Mouse (Mus musculus) erythroblast, embryonic 14.5 days (primary cell): ENCODE measurements at regions not wholly inside any gene's neighbourhood (a gene's known extent, or its start where the extent isn't known, plus 50 kb on each side); places are given as distances from the start of the nearest gene placed in this dataset.

Experiments
- H3K27me3 ChIP-seq: 2 replicates; pipeline ENCODE4 v1.6.1; 2012; ENCODE audit warnings: inconsistent platforms; ENCODE audit not compliant: control insufficient read depth
- H3K36me3 ChIP-seq: 2 replicates; pipeline ENCODE4 v1.6.1; 2012; ENCODE audit warnings: mild to moderate bottlenecking, inconsistent platforms; ENCODE audit not compliant: control insufficient read depth
- H3K4me1 ChIP-seq: 2 replicates; pipeline ENCODE4 v1.6.1; 2012; ENCODE audit warnings: inconsistent platforms; ENCODE audit not compliant: control insufficient read depth
- H3K4me3 ChIP-seq: replicated peaks from 2 replicates; pipeline ENCODE3; 2012; ENCODE audit warnings: moderate library complexity, mild to moderate bottlenecking, inconsistent platforms
- H3K9me3 ChIP-seq: 2 replicates; pipeline ENCODE4 v1.6.1; 2012; ENCODE audit warnings: low read length, inconsistent platforms, mixed read lengths; ENCODE audit not compliant: control insufficient read depth
- GATA1 ChIP-seq: IDR thresholded peaks from 2 replicates; pipeline ENCODE4 v1.6.1; 2012; ENCODE audit warnings: low read length, inconsistent platforms, mixed read lengths
- TAL1 ChIP-seq: IDR thresholded peaks from 3 replicates; pipeline ENCODE4 v1.6.1; 2012; ENCODE audit warnings: low read length, inconsistent platforms, mixed read lengths

DNA sequence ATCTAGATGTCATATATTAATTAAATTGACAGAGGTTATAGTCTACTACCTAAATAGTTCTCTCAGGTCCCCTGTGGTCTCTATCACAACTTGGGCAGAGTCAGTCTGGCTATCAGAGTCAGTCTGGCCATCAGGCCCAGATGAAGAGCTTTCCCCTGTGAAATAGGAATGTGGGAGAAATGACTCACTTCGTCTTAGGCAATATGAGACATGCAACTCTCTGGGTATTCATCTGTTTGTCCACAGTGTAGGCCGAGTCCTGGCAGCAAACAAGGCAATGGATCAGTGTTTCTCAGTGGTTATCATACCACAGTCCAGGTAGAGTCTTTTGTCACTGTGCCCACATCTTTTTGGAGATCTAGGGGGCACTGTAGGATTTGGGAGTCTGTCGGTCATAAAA is 156.0 kb downstream of the Gm10260 start:
- Histone ChIP-seq H3K4me3 (no peak overlapping the region), H3K27me3 (no peaks in the 10 kb centered on the region), H3K4me1 (no peaks in the 10 kb centered on the region), H3K9me3 (no peaks in the 10 kb centered on the region), H3K36me3 (no peaks in the 10 kb centered on the region)
- TF ChIP-seq TAL1 (no peak), GATA1 (no peak)

DNA sequence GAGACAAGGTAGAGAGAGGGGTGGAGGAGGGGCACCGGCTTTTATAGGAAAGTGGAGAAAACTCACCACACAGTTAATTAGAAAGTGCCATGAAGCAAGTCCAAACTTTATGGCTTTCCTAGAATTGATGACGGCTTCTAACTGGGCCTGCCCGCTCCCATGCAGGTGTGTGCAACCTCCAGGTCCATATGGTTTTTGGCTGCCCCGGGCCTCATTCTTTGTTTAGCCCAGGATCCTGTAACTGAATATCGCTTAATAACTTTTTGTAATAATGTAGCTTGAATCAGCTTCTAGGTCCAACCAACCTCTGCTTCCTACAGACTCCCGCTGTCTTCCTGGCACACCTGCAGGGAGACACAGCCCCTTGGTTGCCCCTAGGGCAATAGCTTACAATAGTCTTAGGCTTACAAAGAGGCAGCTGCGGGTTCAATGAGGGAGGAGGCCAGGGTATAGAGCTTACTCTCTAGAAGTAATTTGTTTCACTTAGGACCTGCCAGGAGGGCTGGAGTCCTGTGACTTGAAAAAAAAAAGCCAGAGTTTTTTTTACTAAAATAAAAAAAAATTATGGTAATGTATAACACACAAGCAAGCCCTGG is 159.2 kb downstream of the Gm10260 start:
- Histone ChIP-seq H3K9me3 (peaks cover 3% of the 10 kb centered on the region; the same call in 1 of the 2 replicates), H3K4me3 (no peak overlapping the region), H3K36me3 (no peaks in the 10 kb centered on the region), H3K4me1 (no peaks in the 10 kb centered on the region), H3K27me3 (no peaks in the 10 kb centered on the region)
- no peak for TF ChIP-seq GATA1
- no peak for TF ChIP-seq TAL1

DNA sequence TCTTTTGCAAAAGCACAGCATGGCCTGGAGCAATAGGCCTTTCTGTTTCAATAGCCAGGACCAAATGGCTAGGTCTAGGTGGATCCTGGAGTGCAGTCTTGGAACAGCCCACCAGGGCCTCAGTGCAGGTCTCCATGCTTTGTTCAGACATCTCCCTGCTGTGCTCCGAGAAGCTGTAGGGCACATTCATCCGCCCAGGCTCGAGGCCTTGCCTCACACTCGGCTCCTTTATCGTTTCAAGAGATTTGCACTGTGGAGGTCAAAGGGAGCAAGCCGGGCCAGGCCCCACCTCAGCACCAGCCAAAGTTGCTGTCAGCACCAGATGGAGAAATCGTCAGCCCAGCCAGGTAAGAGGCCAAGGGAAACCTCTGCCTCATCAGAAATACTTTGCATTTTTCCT is 160.3 kb downstream of the Gm10260 start:
- Histone ChIP-seq H3K9me3 (peaks cover 3% of the 10 kb centered on the region; the same call in 1 of the 2 replicates), H3K4me1 (no peaks in the 10 kb centered on the region), H3K4me3 (no peak overlapping the region), H3K36me3 (no peaks in the 10 kb centered on the region), H3K27me3 (no peaks in the 10 kb centered on the region)
- no peak for TF ChIP-seq GATA1
- no peak for TF ChIP-seq TAL1

DNA sequence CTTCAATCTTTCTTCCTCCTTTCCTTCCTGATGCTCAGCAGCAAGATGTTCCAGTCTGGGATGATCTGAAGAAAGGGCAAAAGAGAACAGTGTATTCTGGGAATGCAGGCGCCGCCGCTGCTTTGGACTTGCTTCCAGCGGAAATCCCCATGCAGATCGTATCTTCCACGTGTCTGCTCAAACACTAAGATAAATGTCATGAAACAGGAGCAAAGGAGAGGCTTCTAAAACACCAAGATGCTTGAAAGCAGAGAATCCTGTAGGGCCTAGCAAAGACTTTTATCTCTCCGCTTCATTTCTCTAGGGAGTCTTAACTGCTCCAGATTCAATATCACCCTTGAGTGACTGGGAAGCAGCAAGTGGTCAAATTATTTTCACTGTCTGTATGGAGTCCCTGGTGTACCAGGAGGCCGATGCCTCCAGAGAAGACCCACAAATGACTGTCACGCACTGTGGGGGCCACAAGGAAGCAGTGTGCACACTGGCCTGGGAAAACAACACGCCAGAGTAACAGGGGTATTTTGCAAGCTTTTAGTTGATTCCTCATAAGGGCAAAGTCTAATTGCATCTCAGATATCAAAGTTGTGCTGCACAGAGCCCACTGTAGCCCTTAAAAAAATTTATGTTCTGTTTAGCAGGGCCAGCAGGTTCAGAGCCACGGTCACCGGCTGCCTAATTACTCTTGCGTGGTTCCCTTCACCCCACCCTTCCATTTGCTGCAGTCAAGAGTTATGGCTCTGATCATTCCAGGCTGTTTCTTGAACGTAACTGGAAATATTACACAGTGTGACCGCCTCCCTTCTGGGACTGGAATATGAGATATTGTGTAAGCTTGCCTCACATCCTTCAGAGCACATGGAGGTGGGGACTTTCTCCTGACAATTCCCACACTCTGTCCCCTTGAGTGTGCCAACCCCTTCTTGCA is 161.7 kb downstream of the Gm10260 start:
- Histone ChIP-seq H3K4me3 (no peak overlapping the region), H3K4me1 (no peaks in the 10 kb centered on the region), H3K27me3 (no peaks in the 10 kb centered on the region), H3K9me3 (peaks cover 3% of the 10 kb centered on the region; the same call in 1 of the 2 replicates), H3K36me3 (no peaks in the 10 kb centered on the region)
- TF ChIP-seq TAL1: no peak
- no peak for TF ChIP-seq GATA1

DNA sequence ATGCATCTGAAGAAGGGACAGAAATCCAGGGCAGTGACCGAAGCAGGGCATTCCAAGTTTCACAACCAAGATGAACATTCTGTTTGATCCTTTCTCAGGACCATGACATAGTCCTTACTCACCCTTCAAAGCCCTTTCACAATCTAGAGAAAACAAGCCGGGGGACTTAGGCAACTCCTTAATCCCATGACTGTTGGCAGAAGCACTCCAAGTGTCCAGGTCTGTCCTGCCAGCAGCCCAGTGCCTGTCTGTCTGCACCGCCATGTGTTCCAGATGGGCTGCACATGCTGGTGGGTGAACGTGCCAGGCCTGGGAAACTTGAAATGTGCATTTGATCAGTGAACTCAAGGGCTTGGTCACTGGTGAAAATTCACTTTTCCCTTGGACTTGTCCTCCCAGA is 165.6 kb downstream of the Gm10260 start:
- Histone ChIP-seq H3K9me3 (peaks cover 3% of the 10 kb centered on the region; the same call in 1 of the 2 replicates), H3K36me3 (no peaks in the 10 kb centered on the region), H3K4me3 (no peak overlapping the region), H3K4me1 (no peaks in the 10 kb centered on the region), H3K27me3 (no peaks in the 10 kb centered on the region)
- no peak for TF ChIP-seq GATA1
- TF ChIP-seq TAL1: no peak

DNA sequence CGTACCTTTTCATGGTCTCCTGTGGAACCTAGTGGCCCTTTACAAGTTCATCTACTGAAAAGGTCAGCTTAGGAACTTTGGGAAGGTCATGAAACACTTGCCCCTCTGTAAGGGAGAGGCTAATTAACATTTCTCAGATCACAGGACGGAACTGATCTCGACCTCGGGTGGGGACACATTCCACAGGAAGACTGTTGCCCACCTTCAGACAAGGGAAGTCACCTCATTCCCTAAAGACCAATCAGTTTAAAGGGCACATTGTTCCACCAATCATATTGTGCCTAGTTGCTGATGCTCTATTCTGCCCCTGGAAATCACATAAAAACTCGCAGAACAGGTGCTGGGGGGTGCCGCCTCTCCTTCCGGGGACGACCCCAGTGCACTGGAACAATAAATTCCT is 170.8 kb downstream of the Gm10260 start:
- H3K9me3 ChIP-seq: peaks cover 2% of the 10 kb centered on the region; the same call in 1 of the 2 replicates
- no peaks in the 10 kb centered on the region for H3K36me3 ChIP-seq
- H3K27me3 ChIP-seq: no peaks in the 10 kb centered on the region
- H3K4me1 ChIP-seq: no peaks in the 10 kb centered on the region
- H3K4me3 ChIP-seq: no peak overlapping the region
- no peak for TF ChIP-seq TAL1
- no peak for TF ChIP-seq GATA1

DNA sequence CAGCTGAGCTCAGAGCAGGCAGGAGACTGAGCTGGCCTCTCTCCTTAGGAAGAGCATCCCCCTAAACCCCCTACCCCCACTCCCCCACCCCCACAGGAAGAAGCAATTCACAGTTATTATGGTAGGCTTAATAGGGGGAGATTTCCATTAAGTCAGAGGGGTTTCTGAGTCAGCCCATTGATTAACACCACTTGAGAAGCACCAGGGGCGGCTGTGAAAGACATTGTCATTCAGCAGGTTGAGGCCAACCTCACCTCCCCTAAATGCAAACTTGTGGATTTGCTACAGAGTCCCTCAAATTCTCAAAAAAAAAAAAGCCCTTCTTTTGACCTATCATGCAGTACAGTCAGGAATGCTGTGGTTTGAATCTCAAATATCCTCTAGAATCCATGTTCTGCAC is 172.3 kb downstream of the Gm10260 start:
- no peaks in the 10 kb centered on the region for H3K27me3 ChIP-seq
- no peaks in the 10 kb centered on the region for H3K36me3 ChIP-seq
- peaks cover 2% of the 10 kb centered on the region; the same call in 1 of the 2 replicates for H3K9me3 ChIP-seq
- H3K4me3 ChIP-seq: no peak overlapping the region
- TF ChIP-seq GATA1 (no peak), TAL1 (no peak)
- no peaks in the 10 kb centered on the region for H3K4me1 ChIP-seq

DNA sequence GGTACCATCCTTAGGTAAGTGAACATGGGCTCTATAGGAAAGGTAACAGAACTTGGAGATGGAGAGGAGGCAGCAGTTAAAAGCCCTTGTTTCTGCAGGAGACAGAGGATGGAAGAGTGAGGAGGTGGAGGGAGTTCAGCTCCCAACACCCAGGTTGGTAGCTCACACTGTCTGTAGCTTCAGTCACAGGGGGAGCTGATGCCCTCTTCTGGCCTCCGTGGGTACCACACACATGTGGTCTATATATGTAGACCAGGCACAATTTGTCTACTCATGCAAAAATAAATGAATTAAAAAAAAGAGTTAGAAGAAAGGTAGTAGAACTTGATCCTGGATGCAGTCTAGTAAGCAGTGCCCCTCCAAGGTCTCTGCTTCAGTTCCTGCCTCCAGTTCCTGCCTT is 173.3 kb downstream of the Gm10260 start:
- Histone ChIP-seq H3K4me1 (no peaks in the 10 kb centered on the region), H3K9me3 (peaks cover 2% of the 10 kb centered on the region; the same call in 1 of the 2 replicates), H3K27me3 (no peaks in the 10 kb centered on the region), H3K4me3 (no peak overlapping the region), H3K36me3 (no peaks in the 10 kb centered on the region)
- TF ChIP-seq TAL1 (no peak), GATA1 (no peak)

DNA sequence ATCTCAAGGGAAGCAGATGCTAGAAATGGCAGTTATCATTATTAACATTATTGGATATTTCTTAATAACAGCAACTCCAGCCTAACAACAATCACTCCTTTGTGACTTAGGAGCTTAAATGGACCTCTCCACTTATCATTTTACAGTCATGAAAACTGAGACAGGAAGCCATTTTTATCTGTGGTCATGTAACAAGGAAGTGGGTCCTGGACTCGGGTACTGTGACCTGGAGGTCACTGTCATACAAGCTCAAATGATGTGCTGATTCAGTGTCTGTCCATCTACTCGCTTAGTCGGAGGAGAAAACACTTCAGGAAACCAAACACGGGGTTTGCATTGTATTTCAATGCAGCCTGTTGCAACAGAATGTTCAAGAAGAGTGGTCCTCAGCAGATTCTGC is 176.4 kb downstream of the Gm10260 start:
- H3K27me3 ChIP-seq: no peaks in the 10 kb centered on the region
- H3K4me1 ChIP-seq: no peaks in the 10 kb centered on the region
- H3K4me3 ChIP-seq: no peak overlapping the region
- no peaks in the 10 kb centered on the region for H3K36me3 ChIP-seq
- H3K9me3 ChIP-seq: peaks cover 2% of the 10 kb centered on the region; the same call in 1 of the 2 replicates
- no peak for TF ChIP-seq GATA1
- TF ChIP-seq TAL1: no peak
